Mouse (Mus musculus): ENCODE results near the gene Cs.

The Cs gene

DNA sequence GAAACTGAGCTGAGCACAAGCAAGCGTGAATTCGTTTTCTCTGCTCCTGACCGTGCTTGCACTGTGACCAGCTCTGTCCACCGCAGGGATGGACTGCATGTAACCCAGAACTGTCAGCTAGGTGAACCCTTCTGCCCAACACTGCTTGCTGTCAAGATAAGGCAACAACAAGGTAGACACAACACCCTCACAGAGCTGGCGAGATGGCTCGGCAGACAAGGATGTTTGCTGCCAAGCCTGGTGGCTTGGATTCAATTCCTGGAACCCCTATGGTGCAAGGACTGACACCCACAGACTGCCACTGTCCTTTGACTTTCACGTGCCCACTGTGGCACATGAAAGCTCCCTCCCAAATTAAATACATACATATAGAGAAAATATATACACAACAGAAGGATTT is 66.4 kb downstream of the Cs start:
- in situ Hi-C loops (cut with MboI; ENCODE audit: low sequenced_read_pairs): no loop called here

DNA sequence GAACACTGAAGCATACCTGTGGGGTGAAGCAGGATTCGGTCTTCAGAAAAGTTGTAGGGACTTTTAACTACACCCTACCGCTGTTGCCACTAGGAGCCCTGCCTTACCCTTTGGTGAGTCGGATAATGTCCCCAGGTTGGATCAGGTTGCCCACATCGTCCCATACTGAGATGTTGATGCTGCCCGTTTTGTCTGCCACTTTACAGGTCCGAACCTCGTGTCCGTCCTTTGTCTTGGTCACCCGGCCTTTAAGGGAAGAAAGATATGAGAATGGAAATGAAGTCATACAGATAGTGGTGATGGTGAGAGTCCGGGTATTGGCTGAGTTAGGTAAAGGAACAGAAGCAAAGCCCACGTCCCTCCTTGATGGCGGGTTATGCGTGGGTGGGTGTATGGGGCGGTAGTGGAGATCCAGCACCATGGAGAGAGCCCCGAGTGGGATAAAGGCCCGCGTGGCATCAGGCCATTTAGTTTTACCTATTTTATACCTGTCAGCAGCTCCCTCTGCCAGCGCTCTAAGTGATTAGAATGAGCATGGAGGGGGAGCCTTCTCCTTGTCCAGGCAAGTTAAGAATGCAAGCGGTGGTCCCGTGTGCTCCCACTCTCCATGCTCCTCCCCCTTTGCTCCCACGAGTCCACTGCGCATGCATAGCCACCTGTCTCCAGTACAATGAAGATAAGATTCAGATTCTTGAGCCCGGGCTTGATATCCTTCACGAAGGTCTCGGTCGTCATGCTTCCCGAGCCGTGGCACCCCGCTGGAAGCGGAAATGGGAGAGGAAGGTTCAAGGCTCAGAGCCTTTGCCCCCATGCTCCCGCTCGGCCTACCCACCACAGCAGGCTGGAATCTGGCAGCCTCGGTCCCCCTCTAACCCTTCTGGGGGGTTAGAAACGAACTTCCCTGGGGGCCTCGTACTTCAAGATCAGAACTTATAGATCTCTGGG is 71.3 kb downstream of the Cs start:
- in situ Hi-C loops (cut with MboI; ENCODE audit: low sequenced_read_pairs): no loop called here

DNA sequence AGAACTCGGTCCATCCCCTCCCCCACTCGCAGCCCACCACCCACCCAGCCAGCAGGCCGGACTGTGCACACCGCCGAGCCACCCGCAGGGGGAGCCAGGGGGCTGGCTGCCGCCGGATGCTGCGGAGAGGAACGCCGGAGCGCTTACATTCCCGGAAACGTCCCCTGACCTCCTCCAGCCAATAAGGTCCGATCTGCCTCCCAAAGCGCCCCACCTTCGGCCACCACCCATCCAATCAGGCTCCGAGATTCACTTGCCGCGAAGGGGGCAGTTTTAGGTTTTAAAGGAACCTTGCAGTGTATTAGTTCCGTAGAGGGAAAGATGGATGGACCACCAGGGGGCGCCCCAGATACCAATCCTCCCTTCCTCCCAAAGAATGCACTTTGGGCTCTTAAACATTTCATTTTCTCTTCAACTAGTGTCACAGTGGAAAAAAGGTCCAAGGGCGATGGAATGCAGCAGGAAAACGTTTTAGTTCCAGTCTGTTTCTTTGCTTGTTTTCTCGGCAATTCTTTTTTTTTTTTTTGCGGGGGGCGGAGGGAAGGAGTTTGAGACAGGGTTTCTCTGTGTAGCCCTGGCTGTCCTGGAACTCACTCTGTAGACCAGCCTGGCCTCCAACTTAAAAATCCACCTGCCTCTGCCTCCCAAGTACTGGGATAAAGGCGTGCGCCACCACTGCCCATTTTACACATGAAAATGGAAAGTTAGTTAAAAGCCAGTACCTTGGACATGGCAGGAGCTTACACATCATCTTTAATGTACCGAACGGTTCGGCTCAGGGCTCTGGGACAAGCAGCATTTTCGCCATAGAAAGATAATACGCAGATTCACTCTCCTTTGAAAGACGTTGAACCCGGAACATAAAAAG is 72.4 kb downstream of the Cs start:
- in situ Hi-C loops (cut with MboI; ENCODE audit: low sequenced_read_pairs): no loop called here

DNA sequence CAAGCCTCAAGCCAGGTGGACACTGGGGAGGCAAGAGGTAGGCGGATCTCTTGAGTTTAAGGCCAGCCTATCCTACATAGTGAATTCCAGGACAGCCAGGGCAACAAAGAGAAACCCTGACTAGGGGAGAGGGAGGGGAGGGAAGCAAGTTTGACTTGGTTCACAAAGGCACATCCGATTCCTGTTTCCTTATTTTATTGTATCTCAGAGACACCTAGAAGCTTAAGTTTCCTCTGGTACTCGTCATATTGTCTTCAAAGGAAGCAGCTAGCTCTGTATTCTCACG is 73.0 kb downstream of the Cs start:
- in situ Hi-C loops (cut with MboI; ENCODE audit: low sequenced_read_pairs): no loop called here

DNA sequence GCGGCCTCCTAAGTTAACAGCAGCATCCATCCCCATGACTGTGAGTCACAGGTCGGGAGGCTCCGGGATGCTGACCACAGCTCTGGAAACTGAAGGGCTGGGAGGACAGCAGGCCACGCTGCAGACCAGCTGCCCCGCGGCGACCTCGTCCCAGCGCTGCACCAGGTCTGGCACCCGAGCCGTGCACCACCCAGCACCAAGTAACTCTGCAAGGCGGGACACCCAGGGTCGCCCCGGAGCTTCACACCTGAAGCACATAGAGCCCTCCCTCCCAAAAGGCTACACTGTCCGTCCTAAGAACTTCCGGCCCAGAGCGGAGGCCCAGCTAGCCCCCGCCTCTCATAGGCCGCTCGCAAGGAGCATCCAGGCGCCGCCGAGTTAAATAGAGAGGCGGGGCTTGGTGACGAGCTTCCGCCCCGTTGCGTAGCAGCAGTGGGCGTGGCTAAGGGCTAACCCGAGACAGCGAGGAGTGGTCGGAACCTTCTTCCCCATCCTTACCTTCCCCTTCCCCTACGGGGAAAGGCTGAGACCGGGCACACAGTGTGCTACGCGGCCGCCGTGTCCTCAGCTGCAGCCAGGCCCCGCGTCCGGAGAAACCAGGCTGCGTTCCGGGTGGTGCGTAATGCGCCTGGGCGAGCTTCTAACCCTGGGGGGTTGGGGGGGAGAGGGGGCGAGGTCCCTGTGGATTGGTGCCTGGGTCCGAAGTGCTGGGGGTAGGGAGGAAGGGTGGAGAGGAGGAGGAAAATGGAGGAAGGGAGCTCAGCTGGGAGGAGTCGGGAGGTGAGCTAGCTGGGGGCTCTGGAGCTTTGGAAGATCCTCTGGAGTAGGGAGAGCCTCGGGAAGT is 73.9 kb downstream of the Cs start, which contains the start of the genes Nabp2 and Rnf41:
TSS of gene Nabp2 (minus strand) at position 282 of the 844 bp plus-strand sequence.
TSS of gene Rnf41 (plus strand) at position 447 of the 844 bp plus-strand sequence.
- in situ Hi-C loops (cut with MboI; ENCODE audit: low sequenced_read_pairs): no loop called here

DNA sequence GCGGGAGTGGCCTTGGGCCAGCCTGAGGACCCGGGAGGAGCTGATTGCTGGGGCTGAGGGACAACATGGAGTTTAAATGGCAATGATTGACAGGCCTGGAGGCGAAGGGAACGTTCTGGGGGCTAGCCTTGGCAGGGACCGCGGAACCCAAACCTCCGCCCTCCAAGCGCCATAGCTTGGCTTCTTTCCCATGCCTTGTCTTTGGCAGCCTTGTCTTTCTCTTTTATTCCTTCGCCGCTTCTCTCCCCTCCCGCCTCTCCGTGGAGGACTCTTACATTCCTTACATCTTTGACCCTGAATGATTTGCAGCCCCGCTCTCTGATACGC is 74.5 kb downstream of the Cs start:
- in situ Hi-C loops (cut with MboI; ENCODE audit: low sequenced_read_pairs): no loop called here

All from CH12F3 (cell line).